Mouse (Mus musculus) brain, embryonic 14.5 days (tissue): ENCODE measurements around the gene Atf6.

Source experiments
- CTCF ChIP-seq: fragments of 200-500 bp; IDR thresholded peaks from 2 replicates; pipeline ENCODE4 v1.5.1; 2012; ENCODE audit warnings: inconsistent platforms, mild to moderate bottlenecking, moderate library complexity, borderline replicate concordance; ENCODE audit not compliant: insufficient read depth, insufficient read length; ENCODE audit errors: extremely low read depth
- POLR2A ChIP-seq: fragments of 200-500 bp; IDR thresholded peaks from 2 replicates; pipeline ENCODE4 v1.6.1; 2012; ENCODE audit warnings: mild to moderate bottlenecking, inconsistent platforms, borderline replicate concordance; ENCODE audit not compliant: poor library complexity, insufficient read depth, insufficient read length, severe bottlenecking; ENCODE audit errors: extremely low read depth

- TF ChIP-seq CTCF (no peak), POLR2A (no peak)
These were observed 735 bp upstream of the Atf6 start for GRCm38 (mm10) chr1:170868107-170868904.
